Mouse (Mus musculus): Measurements from ENCODE around the gene Ikzf3.

Gene Ikzf3

GRCm38 (mm10) chr11:98446562-98447474, 99.0 kb downstream of the Ikzf3 start:
- DNase-seq (ENCODE audit: low spot score), result no peak

DNA sequence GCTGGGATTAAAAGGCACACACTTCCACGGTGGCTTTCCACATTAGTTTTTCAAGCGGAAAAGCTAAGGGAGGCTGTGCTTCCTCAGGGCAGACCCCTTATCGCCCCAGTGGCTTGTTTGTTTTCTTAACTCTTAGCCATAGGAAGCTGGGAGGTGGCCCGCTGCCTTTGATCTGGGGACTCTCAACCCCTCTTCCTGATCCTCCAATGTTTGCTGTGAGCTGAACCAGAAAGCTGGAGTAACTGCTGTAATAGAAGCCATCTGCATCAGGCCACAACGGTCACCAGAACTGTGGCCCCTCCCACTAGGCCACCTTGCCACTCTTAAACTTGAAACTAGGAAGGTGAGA, 99.6 kb downstream of the Ikzf3 start, which contains the start of gene Grb7:
TSS of gene Grb7 (plus strand) at position 182 of the 349 bp plus-strand sequence.
- no peak for DNase-seq (ENCODE audit: low spot score)

GRCm38 (mm10) chr11:98445679-98446078, 100.2 kb downstream of the Ikzf3 start:
- DNase-seq (ENCODE audit: low spot score), result no peak

DNA sequence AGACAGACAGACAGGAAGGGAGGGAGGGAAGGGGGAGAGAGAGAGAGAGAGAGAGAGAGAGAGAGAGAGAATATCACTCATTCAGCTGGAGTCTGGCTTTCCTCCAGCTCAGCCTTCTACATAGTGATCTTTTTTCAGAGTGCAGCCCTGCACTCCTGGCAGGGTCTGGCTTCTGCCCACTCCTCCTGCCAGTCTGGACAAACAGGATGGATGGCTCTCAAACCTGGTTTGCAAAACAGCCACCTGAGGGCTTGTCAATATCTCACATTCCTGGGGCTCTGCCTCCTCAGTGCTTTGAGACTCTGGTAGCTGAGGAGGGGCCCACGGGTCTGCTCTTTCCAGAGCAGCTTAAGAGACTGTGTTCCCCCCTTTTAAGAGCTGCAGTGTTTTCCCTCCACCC, 100.6 kb downstream of the Ikzf3 start:
- no peak for DNase-seq (ENCODE audit: low spot score)

DNA sequence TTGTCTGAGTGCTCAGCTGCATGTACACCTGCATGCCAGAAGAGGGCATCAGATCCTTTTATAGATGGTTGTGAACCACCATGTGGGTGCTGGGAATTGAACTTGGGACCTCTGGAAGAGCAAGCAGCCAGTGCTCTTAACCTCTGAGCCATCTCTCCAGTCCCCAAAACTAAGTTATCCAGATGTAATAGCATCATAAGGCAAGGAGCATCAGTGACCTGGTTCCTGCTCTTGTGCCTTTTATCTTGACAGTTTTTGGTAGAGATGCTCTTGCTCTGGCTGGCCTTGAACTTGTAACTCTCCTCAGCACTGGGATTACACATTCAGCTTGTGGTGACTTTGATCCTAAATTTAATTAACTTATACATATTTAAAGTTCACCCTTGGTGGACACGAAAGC, 102.1 kb downstream of the Ikzf3 start:
- no peak for DNase-seq (ENCODE audit: low spot score)

DNA sequence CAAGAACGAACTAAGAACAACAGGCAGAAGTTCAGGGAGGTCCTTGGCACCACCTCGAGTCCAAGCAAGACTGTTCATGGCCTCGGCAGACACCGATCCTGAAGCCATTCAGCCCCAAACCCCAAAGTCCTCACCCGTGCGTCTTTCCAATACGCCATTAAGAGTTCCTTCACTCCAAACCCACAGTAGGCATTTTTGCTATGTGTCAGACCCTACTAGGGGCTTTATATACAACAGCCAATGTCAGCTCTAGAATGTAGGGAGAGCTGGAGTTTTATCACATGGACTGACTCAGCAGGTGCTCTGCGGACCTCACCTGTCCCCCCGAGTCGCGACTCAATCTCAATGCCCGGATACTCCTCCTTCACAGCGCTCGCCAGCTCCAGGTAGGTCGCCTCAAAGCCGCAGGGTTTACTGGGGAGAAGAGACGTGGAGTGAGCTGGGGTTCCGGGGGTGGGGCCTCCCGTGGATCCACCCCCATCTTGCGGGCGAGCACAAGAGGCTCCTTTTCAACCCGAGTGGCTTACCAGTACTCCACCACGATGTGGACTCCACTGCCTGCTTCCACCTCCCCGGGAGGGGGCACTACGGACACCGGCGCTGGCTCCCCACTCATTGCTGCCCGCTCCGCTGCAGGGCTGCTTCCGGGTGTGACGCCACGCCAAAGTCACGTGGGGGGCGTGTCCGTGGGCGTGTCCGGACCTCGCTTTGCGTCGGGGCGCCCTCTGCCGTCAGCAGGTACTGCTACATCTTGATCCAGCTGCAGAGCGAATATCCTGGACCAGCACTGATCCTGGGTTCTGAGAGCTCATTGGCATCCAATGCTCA, 107.3 kb downstream of the Ikzf3 start, which contains the start of gene Mien1:
TSS of gene Mien1 (minus strand) at position 661 of the 828 bp plus-strand sequence.
- DNase-seq (ENCODE audit: low spot score), result peak; percentile 96

DNA sequence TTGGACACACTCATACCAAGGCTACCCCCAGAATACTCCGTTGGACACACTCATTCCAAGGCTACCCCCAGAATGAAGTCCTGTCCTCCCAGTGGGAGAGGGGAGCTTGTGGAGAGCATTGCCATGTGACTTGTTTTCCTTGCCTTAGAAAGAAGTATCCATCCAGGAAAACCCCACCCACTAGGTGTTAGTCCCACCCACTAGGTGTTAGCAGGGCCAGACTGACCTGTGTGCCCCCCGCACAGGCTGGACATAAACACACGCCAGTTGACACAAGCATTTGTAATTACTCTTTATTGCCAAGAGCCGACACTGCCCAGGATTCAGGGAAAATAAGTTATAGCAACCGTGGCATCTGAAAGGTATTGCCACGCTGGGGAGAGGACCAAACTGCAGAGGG, 108.4 kb downstream of the Ikzf3 start:
- DNase-seq (ENCODE audit: low spot score), result no peak

- peak; percentile 3 for DNase-seq (ENCODE audit: low spot score)
Measured at GRCm38 (mm10) chr11:98435723-98436122, 110.1 kb downstream of the Ikzf3 start.

GRCm38 (mm10) chr11:98431743-98432502, 113.9 kb downstream of the Ikzf3 start:
- no peak for DNase-seq (ENCODE audit: low spot score)

DNA sequence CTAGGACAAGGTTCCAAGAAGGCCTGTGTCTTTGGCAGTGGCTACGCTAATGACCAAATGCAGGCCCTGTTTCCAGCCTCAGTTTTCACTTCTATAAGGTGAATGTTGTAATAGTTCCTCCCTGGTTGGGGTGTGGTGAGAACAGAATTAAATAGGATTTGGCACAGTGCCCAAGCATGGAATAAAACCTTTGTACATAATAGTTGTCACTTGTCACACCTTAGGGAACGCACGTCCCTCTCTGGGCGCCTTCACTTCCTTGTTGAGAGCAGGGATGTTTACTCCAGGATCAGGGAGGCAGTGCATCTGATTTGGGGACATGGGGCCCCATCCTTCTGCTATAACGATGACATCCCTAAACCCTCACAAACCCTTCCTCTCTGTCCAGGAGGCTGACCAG, 117.4 kb downstream of the Ikzf3 start:
- DNase-seq (ENCODE audit: low spot score), result no peak

DNA sequence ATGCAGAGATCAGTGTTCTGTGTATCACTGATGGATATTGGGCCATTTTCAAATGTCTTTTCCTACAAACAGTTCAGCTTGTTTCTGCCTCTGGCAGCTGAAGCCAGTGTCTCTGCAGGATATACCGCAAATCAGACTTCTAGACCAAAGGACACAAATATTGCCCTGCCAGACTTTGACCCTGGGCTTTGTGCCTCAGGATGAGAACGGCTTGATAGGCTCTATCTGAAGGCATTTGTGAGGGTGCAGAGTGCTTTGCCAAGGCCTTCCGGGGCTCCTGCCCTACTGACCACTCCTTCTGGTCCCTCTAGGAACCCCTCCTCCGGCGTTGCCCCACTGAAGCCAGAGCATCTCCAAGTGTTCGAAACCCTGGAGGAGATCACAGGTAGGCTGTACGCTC, 119.2 kb downstream of the Ikzf3 start:
- no peak for DNase-seq (ENCODE audit: low spot score)

- DNase-seq (ENCODE audit: low spot score), result no peak
Measured at GRCm38 (mm10) chr11:98418939-98419547, 126.8 kb downstream of the Ikzf3 start.

GRCm38 (mm10) chr11:98418273-98418672, 127.6 kb downstream of the Ikzf3 start:
- no peak for DNase-seq (ENCODE audit: low spot score)

- DNase-seq (ENCODE audit: low spot score), result no peak
Measured at GRCm38 (mm10) chr11:98417074-98417473, 128.8 kb downstream of the Ikzf3 start.

All from ovary, postnatal 36 days (tissue).